Mouse (Mus musculus) CH12F3 (cell line): ENCODE results near the gene Iqcg.

Source experiments
- in situ Hi-C: fragments of 300-500 bp; cut with MboI; formaldehyde crosslinking; loops from 2 replicates; pipeline ENCODE4 v1.14.3; 2020; ENCODE audit warnings: low sequenced_read_pairs

Gene Iqcg

DNA sequence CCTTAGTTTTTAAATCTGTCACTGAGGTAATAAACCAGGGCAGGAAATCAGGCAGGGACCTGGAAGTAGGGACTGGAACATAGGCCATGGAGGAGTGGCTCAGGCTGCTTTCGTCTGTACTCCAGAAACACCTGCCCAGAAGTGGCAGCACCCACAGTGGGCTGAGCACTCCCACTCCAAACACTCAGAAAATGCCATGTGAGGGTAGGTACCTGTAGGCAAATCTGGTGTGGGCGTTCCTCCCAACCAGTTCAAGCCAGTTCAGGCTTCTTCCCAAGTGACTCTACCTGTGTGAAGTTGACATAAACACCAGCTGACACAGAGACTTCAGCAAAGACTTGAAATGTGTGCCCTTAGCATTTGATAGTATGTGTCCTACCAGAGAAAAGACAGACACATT is 71.4 kb downstream of the Iqcg start:
- in situ Hi-C loops = no loop called here

DNA sequence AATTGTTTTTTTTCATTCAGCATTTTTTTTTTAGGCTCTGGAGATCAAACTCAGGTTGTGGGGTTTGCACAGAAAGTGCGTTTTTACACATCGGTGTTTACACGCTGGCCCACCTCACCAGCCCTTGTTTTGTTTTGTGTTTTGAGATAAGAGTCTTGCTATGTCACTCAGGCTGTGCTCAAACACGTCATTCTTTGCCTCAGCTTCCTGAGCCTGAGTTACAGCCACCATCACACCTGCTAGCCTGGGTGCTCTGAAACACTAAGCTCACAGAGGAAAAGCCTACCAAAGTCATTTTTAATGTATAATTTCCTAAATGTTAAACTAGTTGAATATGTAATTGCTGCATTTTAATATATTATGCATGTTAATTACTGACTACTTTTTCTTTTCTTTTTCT is 74.6 kb downstream of the Iqcg start:
- in situ Hi-C loops = no loop called here

DNA sequence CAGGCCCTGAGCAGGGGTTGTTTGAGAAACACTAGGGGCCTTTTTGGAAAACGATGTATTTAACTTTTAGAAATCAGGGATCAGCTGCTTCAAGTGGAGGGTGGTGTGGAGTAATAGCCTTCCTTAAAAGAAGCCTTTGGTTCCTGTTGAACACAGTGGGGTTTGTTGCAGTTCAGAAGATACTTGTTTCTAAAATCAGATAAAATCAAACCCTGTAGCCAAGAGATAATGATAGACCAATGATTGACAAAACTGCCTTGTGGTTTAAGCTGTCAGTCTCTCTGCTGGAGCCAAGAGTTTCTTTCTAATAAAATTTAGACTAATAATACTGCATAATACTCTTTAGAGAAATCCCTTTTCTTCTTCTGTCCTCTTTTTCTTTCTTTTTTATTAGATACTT is 75.8 kb downstream of the Iqcg start:
- in situ Hi-C loops = no loop called here

DNA sequence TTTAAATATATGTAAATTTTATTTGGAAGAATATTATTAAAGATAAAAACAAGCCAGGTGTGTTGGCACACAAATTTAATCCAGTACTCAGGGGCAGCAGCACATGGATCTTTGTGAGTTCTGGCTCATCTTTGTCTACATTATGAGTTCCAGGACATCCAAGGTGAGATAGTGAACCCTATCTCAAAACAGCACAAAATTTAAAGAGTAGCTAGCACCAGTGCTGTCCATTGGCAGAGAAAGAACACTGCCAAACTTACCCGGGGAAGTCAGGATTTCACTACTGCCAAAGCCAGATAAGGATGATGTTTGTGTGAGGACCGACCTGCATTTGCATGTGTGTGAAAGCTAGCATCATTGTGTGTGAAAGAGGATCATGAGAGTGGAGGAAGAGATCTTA is 83.0 kb downstream of the Iqcg start:
- in situ Hi-C loops = no loop called here

DNA sequence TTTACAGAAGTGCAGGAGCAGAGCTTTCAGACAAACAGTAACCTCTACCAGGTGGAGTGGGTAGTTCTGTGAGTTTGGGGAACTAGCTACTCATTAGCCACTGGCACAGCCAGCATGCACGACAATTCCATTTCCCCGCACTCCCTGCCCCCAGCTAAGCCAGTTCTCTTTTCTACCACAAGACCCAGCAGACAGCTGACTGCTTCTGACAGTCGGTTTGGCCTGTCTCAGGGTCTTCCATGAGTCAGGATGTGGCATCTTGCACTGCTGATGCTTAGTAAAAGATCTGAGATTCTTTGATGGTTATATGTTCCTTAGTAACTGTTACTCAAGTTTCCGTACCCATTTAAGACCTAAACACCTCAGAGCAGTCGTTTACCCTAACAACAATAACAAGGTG is 83.5 kb downstream of the Iqcg start:
- in situ Hi-C loops = no loop called here
